Mouse (Mus musculus) cerebellum, postnatal 25 days (tissue): ENCODE data around the gene Gm10645.

Experiments
- DNase-seq, 2 experiments: peaks; one replicate each; pipeline ENCODE4 v3.0.0; 2021; ENCODE audit warnings: mixed read lengths in 2 of 2

Gene Gm10645

DNA sequence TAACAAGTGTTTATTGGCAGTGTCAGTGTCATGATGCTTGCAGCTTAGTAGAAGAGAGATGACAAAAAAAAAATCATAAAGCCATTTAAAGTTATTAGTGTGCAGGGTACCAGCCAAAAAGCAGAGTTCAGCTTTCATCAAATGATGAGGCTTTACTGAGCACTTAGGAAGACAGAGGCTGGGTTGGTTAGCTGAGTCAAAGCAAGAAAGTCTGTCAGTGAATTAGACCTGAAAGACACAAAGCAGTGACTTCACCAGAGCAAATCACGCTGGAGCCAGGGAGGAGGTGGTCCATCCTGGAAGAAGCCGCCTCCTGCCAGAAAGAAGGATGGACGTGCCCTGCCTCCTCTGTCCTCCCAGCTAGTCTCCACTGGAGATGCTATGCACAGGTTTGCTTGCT lies 2.0 kb upstream of the Gm10645 start:
- peak in 1 of 2 experiments; percentile 30 for DNase-seq

DNA sequence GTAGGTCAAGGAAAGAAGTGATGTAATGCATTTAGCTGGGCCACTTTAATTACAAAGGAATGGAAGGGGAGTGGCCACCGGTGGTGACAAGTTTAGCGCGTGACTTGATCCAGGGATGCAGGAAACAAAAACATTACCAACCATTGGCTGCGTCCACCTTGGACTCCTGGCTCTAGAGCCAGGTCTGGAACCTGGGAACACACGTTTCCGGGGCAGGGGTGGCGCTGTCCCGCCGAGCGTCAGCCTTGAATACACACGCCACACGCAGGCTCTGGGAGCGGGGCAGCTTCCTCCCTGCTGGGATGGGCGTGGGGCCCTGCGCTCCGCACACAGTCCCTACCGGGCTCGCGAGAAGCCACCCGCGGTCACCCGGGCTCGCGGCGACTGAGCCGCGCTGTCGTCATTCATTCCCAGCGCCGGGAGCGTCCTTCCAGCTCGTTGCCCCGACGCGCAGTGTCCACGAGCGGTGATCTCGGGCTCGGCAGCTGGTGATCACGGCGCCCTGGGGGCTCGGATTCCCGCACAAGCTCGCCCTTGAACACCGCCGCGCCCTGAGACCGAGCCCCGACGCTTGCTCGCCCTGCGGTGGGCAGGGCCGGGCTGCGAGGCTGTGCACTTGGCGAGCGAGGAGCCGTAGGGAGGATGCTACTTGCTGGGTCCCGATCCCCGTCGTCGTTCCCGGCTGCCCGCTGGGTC lies 587 bp downstream of the Gm10645 start, which contains the start of gene Tbc1d9:
Tbc1d9 (plus strand) TSS at position 118 of the 696 bp plus-strand sequence.
- DNase-seq = peak; percentile 88 to 89

DNA sequence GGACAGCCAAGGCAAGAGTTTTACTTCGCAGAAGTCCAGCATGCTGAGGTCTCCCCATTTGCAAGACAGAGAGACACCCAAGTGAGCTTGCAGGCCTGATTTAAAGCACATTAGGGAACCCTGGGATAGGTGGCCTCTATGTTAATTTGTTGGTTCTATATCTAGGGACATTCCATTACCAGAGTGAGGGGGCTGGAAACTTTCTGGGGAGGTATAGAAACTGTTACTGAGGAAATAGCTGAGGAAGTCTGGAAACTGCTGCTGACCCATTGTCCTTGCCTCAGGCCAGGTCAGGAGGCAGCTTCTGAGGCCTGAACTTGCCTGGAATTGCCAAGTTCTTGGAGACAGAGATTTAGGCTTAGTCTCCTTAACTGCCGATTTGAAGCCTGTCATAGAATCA lies 5.4 kb downstream of the Gm10645 start:
- no peak for DNase-seq

DNA sequence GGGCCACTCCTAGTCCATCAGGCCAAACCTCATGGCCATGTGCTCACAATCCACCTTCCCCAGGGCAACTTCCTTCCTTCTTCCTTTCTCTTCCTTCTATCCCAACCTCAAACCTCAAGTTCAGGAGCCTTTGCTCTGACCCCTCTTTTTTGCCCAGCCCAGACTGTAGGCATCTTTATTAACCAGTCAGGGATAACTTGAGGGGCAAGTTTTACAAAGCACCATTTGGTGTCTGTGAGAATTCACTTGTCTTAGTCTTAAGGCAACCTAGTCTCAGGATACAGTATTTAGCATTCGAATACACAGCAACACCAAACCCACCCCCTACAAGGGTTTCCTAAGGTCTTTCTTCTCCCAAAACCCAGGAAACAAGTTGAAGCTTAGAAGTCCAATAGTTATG lies 6.4 kb downstream of the Gm10645 start:
- DNase-seq = no peak

DNA sequence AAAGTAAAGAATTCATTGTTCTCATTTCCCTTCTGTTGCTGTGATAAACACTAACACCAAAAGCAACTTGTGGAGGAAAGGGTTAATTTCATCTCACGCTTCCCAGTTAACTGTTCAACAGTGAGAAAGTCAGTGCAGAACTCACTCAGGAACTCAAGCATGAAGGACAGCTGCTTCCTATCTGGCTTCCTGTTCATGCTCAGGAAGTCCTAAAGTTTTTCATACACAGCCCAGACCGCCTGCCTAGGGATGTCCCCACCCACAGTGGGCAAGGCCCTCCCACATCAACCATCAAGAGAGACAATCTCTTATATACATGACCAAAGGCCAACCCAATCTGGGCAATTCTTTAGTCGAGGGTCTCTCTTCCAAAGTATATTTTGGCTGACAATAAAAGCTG lies 7.0 kb downstream of the Gm10645 start:
- no peak for DNase-seq

DNA sequence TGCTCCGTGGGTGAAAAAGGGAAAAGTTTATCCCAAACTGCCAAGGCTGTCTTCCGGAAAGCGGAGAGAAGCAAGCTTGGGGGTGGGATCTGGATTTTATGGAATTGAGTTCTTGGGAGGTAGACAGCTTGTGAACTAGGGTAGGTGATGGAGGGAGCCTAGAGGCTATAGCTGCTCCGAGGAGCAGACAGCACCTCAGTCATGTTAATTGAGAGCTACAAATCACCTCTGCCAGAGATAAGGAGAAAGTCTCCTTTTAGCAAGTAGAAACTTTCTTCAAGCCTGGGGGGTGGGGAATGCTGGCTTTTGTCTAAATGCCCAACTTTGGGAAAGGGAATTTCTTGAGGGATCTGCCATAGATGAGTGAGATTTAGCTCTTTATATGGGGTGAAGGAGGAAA lies 10.9 kb downstream of the Gm10645 start:
- DNase-seq = no peak

DNA sequence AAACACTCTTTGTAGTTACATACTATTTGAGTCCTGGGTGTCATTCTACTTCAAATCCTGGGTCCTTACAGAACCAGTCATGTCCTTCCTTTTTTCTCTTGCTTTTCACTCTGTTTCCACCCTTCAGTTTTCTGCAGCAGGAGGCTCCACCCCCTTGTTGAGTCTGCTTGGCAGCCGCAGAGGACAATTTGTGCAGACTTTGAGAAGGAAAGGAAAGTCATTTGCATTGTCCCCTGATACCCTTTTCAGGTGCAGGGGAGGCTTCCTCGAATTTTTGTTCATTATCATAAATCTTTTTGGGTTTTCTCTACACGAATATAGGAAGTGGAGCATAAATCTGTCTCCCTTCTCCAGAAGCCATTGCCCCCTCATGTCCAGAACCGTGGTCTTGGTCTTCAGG lies 13.5 kb downstream of the Gm10645 start:
- DNase-seq = no peak

DNA sequence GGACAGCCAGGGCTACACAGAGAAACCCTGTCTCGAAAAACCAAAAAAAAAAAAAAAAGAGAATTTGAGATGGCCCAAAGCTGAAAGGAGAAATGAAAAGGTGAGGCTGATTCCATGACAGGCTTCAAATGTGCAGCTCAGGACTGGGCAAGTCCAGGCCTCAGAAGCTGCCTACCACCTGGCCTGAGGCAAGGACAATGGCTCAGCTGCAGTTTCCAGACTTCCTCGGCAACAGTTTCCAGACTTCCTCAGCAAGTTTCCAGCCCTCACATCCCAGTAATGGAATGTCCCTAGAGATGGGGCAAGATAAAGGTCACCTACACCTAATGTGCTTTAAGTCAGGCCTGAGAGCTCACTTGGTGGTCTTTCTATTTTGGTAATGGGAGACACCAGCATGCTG lies 13.9 kb downstream of the Gm10645 start:
- DNase-seq = no peak

DNA sequence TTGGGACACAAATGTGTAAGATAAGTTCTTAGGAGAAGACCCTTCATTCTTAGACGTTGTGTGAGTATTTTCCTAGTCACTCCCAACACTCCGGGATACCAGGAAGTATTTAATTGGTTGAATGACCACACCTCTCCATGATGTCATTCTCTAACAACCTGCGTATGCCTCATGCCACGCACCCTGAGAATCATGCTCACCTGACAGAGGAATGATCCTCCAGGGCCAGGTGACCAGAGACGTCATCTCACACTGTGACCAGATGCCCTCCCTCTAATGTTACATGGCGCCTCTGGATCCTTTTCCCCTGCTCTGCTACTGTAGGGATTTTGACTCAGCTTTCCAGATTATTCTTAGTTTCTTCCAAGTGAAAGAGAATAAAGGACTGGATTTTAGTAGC lies 16.8 kb downstream of the Gm10645 start:
- no peak for DNase-seq

DNA sequence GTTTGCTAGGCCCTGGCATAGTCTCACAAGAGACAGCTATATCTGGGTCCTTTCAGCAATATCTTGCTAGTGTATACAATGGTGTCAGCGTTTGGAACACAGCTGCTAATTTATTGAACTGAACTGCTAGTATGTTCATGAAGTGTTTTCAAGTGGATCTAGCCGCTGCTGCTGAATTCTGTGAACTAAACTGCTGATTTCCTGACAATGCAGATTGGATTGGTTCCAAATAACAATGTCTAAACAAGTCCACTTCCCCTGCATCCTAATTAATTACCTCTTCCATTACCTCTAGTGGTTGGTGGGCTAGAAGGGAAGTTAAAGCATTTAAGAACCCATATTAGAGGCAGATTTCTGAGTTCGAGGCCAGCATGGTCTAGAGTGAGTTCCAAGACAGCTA lies 20.5 kb downstream of the Gm10645 start:
- no peak for DNase-seq

DNA sequence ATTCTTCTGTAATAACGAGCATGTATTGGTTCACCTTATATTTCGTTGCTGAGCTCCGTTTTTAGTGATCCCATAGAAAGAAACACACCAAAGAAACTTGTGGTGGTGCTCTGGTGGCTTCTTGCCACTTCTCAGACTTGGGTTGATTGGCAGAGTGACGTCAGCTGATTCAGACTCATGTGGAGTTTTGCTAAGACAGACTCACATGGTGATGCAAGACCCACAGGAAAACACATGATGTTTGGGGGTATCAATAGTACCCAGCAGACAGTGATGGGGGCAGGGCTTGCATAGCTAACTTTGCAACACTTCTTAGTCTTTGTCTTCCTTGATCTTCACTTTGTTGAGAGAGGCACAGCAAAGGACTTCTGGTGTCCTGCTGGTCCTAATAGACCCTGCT lies 21.4 kb downstream of the Gm10645 start:
- no peak for DNase-seq

DNA sequence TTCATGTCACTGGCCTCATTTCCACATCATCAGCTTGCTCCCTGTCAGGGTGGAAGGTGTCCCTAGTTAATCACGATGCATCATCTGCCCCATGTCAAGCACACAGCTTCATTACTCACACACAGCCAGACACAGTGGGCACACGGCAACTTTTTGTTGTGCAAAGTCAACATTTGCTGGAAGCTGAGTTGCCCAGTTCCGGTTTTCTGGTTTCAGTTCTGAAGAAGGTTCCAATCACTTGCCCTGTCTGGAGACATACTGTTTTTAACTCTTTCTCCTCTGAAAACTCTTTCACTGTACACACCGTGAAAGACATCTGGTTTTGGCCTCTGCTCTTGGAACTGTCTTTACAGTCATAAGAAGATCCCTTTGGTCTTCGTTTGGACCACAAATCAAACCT lies 24.6 kb downstream of the Gm10645 start:
- no peak for DNase-seq

DNA sequence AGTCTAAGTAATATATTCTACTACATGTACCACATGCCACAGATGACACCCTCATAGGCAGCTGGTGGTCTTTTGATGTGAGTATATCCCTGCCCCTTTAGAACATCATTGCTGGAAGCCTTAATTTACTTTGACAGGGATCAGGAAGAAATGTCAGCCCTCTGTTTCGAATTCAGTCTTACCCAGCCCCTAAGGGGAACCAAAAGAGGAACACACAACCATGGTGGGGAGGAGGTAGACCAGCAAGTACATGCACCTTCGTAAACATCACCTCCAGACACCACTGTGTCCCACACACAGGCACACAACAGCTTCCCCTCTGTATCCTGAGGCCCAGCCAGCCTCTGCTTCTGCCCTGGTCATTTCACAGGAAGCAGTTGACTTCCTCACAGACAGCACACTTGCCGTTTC lies 25.3 kb downstream of the Gm10645 start:
- no peak for DNase-seq

DNA sequence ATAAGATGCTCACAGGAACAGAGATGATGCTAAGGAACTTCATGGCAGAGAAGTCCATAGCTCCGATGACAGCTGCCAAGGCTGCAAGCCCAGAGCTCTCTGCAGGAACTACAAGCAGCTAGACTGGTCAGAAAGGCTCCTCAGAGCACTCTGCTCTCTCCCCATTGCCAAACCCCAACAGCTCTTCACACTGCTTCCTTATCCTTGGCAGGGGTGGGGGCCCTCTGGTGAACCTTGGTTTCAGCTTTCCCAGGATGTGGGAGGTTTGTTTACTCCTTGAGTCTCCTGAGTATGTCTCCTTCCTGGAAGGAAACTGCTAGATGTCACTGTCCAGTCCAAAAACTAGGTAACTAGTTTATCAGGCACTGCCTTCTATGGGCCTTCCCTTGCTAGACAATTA lies 25.9 kb downstream of the Gm10645 start:
- no peak for DNase-seq

DNA sequence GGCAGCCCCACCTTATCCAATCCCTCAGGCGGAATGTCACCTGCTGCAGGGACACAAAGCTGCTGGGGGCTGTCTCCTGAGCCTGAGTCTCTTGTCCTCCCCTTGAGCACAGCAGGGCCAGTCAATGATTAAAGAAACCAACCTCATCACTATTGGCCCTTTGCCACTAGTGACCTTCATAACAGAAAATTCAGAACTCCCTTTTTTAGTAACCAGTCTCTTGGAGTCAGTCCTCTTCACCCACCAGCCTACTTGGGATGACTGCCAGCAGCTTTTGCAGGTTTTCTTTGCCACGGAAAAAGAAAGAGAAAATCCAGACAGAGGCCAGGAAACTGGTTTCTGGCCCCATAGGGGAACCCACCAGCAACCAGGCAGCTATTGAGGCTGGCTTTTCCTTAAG lies 30.9 kb downstream of the Gm10645 start:
- DNase-seq = no peak
